Mouse (Mus musculus) heart, embryonic 12.5 days (tissue): ENCODE data around the gene Bcl11a. TPM values are rescaled to one million over a fixed set of nuclear protein-coding genes. Genes with fewer than 3 reads are reported as not detected.
"Not testable (repeated sequence)": the region's sequence is repeated elsewhere in the genome, so short reads cannot be mapped to it uniquely, and the experiment has no call there.

ENCODE experiments used
- ATAC-seq: fragments of 200-750 bp; cut with Nextera tagmentation; 2 replicates; pipeline ENCODE4 v1.8.0; 2017; ENCODE audit warnings: moderate TSS enrichment, moderate library complexity; ENCODE audit not compliant: insufficient number of reproducible peaks, low FRiP score
- H3K27ac ChIP-seq: fragments of 300-500 bp; sonication (generic); 2 replicates; pipeline ENCODE4 v1.5.1; 2016; ENCODE audit warnings: mild to moderate bottlenecking, moderate library complexity; ENCODE audit not compliant: poor library complexity, severe bottlenecking
- H3K27me3 ChIP-seq: fragments of 300-500 bp; sonication (generic); replicated peaks from 2 replicates; pipeline ENCODE4 v1.6.1; 2016; ENCODE audit warnings: mild to moderate bottlenecking, moderate library complexity
- H3K36me3 ChIP-seq: fragments of 300-500 bp; sonication (generic); 2 replicates; pipeline ENCODE4 v1.6.1; 2016; ENCODE audit warnings: mild to moderate bottlenecking, moderate library complexity
- H3K4me1 ChIP-seq: fragments of 300-500 bp; sonication (generic); replicated peaks from 2 replicates; pipeline ENCODE4 v1.6.1; 2016; ENCODE audit warnings: mild to moderate bottlenecking
- H3K4me2 ChIP-seq: fragments of 300-500 bp; sonication (generic); 2 replicates; pipeline ENCODE4 v1.6.1; 2016; ENCODE audit warnings: mild to moderate bottlenecking, moderate library complexity
- H3K4me3 ChIP-seq: fragments of 300-500 bp; sonication (generic); 2 replicates; pipeline ENCODE4 v1.5.1; 2016; ENCODE audit warnings: mild to moderate bottlenecking
- H3K9ac ChIP-seq: fragments of 300-500 bp; sonication (generic); 2 replicates; pipeline ENCODE4 v1.6.1; 2016; ENCODE audit warnings: mild to moderate bottlenecking, moderate library complexity
- H3K9me3 ChIP-seq: fragments of 300-500 bp; sonication (generic); replicated peaks from 2 replicates; pipeline ENCODE4 v1.6.1; 2016; ENCODE audit warnings: mild to moderate bottlenecking, moderate library complexity
- WGBS: fragments of 180-500 bp; shearing (Covaris S2); methylation state at CpG from one replicate; pipeline ENCODE4 v1.1.7; 2016; 5-methylcytosine and 5-hydroxymethylcytosine counted together
- polyA plus RNA-seq: library from polyadenylated mRNA; unstranded; fragments of >200 nt; fragmentation: Nextera tagmentation; extraction: Ambion mirVana; gene quantifications from 2 replicates; pipeline ENCODE4 v1.2.1, GENCODE M21; 2016

Gene Bcl11a
- polyA plus RNA-seq, 1 experiment from 2014 or later = 19.3 TPM

GRCm38 (mm10) chr11:24121136-24121535, 43.3 kb downstream of the Bcl11a start:
- Histone ChIP-seq H3K27ac (no peak overlapping the region), H3K4me1 (peaks cover 28% of the 10 kb centered on the region), H3K27me3 (no peaks in the 10 kb centered on the region), H3K4me2 (no peak overlapping the region), H3K36me3 (no peaks in the 10 kb centered on the region), H3K4me3 (no peak overlapping the region), H3K9me3 (no peaks in the 10 kb centered on the region), H3K9ac (no peak overlapping the region)
- ATAC-seq = no peak
- WGBS = 88% methylated on average over 9 of the region's 9 CpGs

GRCm38 (mm10) chr11:24122899-24123298, 45.0 kb downstream of the Bcl11a start:
- peaks cover 34% of the 10 kb centered on the region for H3K4me1 ChIP-seq
- H3K9me3 ChIP-seq = no peaks in the 10 kb centered on the region
- no peak overlapping the region for H3K9ac ChIP-seq
- no peak overlapping the region for H3K27ac ChIP-seq
- H3K27me3 ChIP-seq = no peaks in the 10 kb centered on the region
- no peak for ATAC-seq
- 85% methylated on average over 7 of the region's 7 CpGs for whole genome bisulfite sequencing
- H3K36me3 ChIP-seq = no peaks in the 10 kb centered on the region
- H3K4me3 ChIP-seq = no peak overlapping the region
- no peak overlapping the region for H3K4me2 ChIP-seq

- no peak overlapping the region for H3K4me3 ChIP-seq
- H3K4me2 ChIP-seq = no peak overlapping the region
- ATAC-seq = no peak
- H3K36me3 ChIP-seq = no peaks in the 10 kb centered on the region
- H3K27me3 ChIP-seq = no peaks in the 10 kb centered on the region
- H3K27ac ChIP-seq = no peak overlapping the region
- H3K4me1 ChIP-seq = peaks cover 42% of the 10 kb centered on the region
- no peaks in the 10 kb centered on the region for H3K9me3 ChIP-seq
- H3K9ac ChIP-seq = no peak overlapping the region
- WGBS = 84% methylated on average over 2 of the region's 2 CpGs
These were observed 46.1 kb downstream of the Bcl11a start for GRCm38 (mm10) chr11:24123991-24124390.

- WGBS = 76% methylated on average over 6 of the region's 6 CpGs
- H3K9ac ChIP-seq = no peak overlapping the region
- H3K27me3 ChIP-seq = no peaks in the 10 kb centered on the region
These were observed 47.2 kb downstream of the Bcl11a start for GRCm38 (mm10) chr11:24125098-24125497.

GRCm38 (mm10) chr11:24128001-24128400, 50.1 kb downstream of the Bcl11a start:
- Histone ChIP-seq H3K9ac (no peak overlapping the region), H3K27ac (no peak overlapping the region), H3K4me3 (no peak overlapping the region), H3K27me3 (no peaks in the 10 kb centered on the region), H3K4me1 (peaks cover 44% of the 10 kb centered on the region), H3K9me3 (no peaks in the 10 kb centered on the region), H3K4me2 (no peak overlapping the region), H3K36me3 (no peaks in the 10 kb centered on the region)
- WGBS = 84% methylated on average over 2 of the region's 2 CpGs
- ATAC-seq = no peak

More at GRCm38 (mm10) chr11:24125098-24125497, 47.2 kb downstream of the Bcl11a start:
- no peak for ATAC-seq
- Histone ChIP-seq H3K27ac (no peak overlapping the region), H3K4me2 (no peak overlapping the region), H3K36me3 (no peaks in the 10 kb centered on the region), H3K4me3 (no peak overlapping the region), H3K9me3 (no peaks in the 10 kb centered on the region), H3K4me1 (peaks cover 39% of the 10 kb centered on the region)

- not testable (repeated sequence) for H3K36me3 ChIP-seq, H3K9me3 ChIP-seq, H3K27me3 ChIP-seq, H3K9ac ChIP-seq, H3K4me2 ChIP-seq, H3K27ac ChIP-seq, ATAC-seq, H3K4me3 ChIP-seq
- 69% methylated on average over 4 of the region's 4 CpGs for WGBS
- H3K4me1 ChIP-seq = peaks cover 49% of the 10 kb centered on the region
These were observed 51.0 kb downstream of the Bcl11a start for GRCm38 (mm10) chr11:24128880-24129279.

- H3K4me3 ChIP-seq = no peak overlapping the region
- peaks cover 45% of the 10 kb centered on the region for H3K4me1 ChIP-seq
- no peak overlapping the region for H3K4me2 ChIP-seq
- WGBS = 81% methylated on average over 5 of the region's 5 CpGs
- H3K27ac ChIP-seq = no peak overlapping the region
- peak; percentile 41; the same call in 1 of the 2 replicates for ATAC-seq
- no peaks in the 10 kb centered on the region for H3K27me3 ChIP-seq
- no peaks in the 10 kb centered on the region for H3K9me3 ChIP-seq
- no peak overlapping the region for H3K9ac ChIP-seq
- no peaks in the 10 kb centered on the region for H3K36me3 ChIP-seq
These were observed 51.7 kb downstream of the Bcl11a start for GRCm38 (mm10) chr11:24129358-24130185.

GRCm38 (mm10) chr11:24130186-24130760, 52.4 kb downstream of the Bcl11a start:
- H3K4me1 ChIP-seq = peaks cover 43% of the 10 kb centered on the region
- 80% methylated on average over 7 of the region's 7 CpGs for WGBS
- ATAC-seq = no peak
- no peaks in the 10 kb centered on the region for H3K36me3 ChIP-seq
- H3K4me3 ChIP-seq = no peak overlapping the region
- no peak overlapping the region for H3K4me2 ChIP-seq
- no peak overlapping the region for H3K27ac ChIP-seq
- H3K9ac ChIP-seq = no peak overlapping the region
- no peaks in the 10 kb centered on the region for H3K9me3 ChIP-seq
- no peaks in the 10 kb centered on the region for H3K27me3 ChIP-seq

GRCm38 (mm10) chr11:24131818-24132217, 54.0 kb downstream of the Bcl11a start:
- no peak for ATAC-seq
- Histone ChIP-seq H3K4me2 (no peak overlapping the region), H3K4me1 (peaks cover 57% of the 10 kb centered on the region), H3K27ac (no peak overlapping the region), H3K4me3 (no peak overlapping the region), H3K36me3 (no peaks in the 10 kb centered on the region), H3K9ac (no peak overlapping the region), H3K27me3 (no peaks in the 10 kb centered on the region), H3K9me3 (no peaks in the 10 kb centered on the region)
- WGBS = 66% methylated on average over 2 of the region's 2 CpGs

- 85% methylated on average over 6 of the region's 6 CpGs for WGBS
- no peaks in the 10 kb centered on the region for H3K27me3 ChIP-seq
- no peak overlapping the region for H3K9ac ChIP-seq
- H3K27ac ChIP-seq = no peak overlapping the region
- H3K4me1 ChIP-seq = peaks cover 60% of the 10 kb centered on the region
- no peak overlapping the region for H3K4me3 ChIP-seq
- H3K9me3 ChIP-seq = no peaks in the 10 kb centered on the region
- H3K4me2 ChIP-seq = no peak overlapping the region
- H3K36me3 ChIP-seq = no peaks in the 10 kb centered on the region
- ATAC-seq = no peak
These were observed 54.5 kb downstream of the Bcl11a start for GRCm38 (mm10) chr11:24132358-24132757.

- Histone ChIP-seq H3K36me3 (no peaks in the 10 kb centered on the region), H3K4me3 (no peak overlapping the region), H3K27me3 (no peaks in the 10 kb centered on the region), H3K27ac (no peak overlapping the region), H3K4me1 (peaks cover 60% of the 10 kb centered on the region), H3K9ac (no peak overlapping the region), H3K4me2 (no peak overlapping the region), H3K9me3 (no peaks in the 10 kb centered on the region)
- ATAC-seq = no peak
- WGBS = 74% methylated on average over 2 of the region's 2 CpGs
These were observed 55.0 kb downstream of the Bcl11a start for GRCm38 (mm10) chr11:24132853-24133252.
